Mouse (Mus musculus) G1E-ER4 (cell line): Measurements from ENCODE around the gene Dnaaf1. TPM values are rescaled to one million over a fixed set of nuclear protein-coding genes. Genes with fewer than 3 reads are reported as not detected.

Source experiments
- GATA1 ChIP-seq: IDR thresholded peaks from one replicate; pipeline ENCODE4 v1.8.0; 2012; ENCODE audit warnings: low read length, inconsistent platforms
- polyA plus RNA-seq: library from polyadenylated mRNA; stranded (reverse); fragments of >175 nt; gene quantifications from 2 replicates; pipeline ENCODE4 v1.2.3, GENCODE M21; 2012

The Dnaaf1 gene
- polyA plus RNA-seq, 1 experiment = 0.08 TPM

GRCm38 (mm10) chr8:119559402-119559720 lies 15.7 kb upstream of the Dnaaf1 start:
- TF ChIP-seq GATA1 = no peak

DNA sequence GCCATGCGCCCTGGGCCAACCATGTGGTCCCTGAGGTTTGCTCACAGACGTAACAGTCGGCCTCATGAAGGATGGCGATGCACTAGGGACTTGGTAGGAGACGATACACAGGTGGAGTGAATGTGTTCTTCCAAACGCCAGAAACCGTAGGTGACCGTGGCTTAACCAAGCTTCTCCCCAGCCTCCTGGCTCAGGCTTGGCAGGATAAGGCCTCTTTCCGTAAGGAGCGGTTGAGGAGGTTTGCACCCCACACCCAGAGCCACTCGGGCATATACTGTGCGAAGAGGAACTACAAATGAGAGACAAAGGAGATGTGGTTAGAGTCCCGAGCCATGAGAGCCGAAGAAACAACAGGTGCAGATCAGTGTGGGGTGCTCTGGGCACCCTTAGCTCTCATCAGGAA lies 11.2 kb upstream of the Dnaaf1 start:
- no peak for TF ChIP-seq GATA1

DNA sequence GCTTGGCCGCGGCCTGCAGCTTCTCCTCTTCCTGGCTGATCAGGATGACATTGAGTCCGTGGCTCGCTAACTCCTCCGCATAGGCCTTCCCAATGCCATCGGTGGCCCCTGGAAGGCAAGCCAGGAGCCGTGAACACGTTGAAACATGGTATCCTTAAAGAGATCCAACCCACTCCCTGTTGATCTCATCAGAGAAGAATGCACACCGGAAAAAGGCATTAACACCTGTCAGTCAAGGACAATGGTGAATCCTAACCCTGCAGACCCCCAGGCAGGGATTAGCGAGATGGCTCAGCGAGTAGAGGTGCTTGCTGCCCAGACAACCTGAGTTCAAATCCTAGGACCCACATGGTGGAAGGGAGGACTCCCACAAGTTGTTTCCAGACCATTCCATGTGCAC lies 8.7 kb upstream of the Dnaaf1 start:
- no peak for TF ChIP-seq GATA1

DNA sequence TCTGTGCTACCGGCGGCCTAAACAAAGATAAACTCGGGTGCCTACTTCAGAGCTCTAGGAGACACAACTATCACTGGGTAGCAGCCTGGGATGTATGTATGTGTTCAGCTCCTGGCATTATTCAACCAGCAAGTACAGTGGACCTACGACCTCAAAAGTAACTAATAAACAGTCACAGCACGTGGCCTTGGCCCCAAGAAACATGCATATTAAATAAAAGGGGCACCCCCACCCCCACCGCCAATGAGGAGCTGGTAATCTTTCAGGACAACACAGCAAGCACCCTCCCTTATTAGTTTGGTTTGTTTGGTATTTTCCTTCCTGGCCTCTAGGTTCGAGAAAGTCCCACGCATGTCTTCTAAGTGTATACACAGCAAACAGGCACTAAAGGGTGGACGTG lies 6.8 kb upstream of the Dnaaf1 start:
- no peak for TF ChIP-seq GATA1

DNA sequence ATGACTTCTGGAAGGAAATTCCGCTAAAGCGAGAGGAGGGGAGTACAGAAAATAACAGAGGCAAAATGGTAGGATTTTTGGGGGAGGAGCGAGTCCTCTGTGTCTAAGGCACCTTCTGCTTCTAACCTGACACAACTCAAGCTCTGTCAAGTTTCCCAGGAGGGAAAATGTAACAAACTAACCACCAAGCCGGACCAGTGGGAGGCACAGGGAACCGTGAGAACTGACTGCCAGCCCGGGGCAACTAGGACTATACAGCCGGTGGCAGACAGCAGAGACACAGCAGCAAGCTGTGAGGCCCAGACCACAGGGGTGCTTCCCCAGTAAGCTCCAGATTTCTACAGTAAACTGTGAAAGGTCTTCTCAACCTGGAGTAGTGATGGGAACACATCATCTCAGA lies 6.1 kb upstream of the Dnaaf1 start:
- no peak for TF ChIP-seq GATA1

DNA sequence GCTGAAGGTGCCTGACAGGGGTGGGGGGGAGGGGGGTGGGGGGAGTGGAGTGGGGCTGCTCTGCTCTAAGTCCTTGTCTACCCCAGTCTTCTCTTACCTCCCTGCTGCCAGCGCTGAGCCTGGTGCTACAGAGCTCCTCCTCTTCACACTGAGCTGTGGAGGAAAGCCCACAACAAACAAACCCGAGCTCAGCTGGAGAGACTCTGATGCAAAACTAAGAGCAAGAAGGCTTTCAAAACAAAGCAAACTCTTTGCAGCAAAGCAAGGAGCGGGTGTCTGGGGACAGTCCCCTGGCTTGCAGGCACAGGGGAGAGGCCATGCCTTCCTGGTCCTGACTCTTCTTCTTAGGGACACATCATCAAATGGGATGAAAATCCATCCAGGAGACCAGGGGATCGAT lies 5.2 kb upstream of the Dnaaf1 start:
- no peak for TF ChIP-seq GATA1

DNA sequence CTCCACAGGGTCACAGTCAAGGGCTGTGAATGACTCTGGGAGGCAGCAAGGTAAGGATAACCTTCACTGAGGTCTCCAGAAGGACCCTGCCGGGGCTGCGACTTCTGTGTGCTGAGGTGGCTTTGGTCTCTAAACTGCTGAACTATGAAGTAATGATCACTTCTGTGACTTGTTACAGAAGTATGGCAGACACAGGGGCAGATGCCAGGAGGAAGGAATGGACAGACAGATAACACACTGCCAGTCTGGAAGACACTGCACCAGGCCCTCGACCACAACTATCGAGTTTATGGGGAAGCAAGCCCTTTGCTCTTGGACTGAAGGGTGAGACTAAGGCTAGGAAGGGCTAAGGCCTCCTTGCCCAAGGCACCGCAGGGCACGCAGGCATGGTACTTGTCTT lies 3.9 kb upstream of the Dnaaf1 start:
- no peak for TF ChIP-seq GATA1

DNA sequence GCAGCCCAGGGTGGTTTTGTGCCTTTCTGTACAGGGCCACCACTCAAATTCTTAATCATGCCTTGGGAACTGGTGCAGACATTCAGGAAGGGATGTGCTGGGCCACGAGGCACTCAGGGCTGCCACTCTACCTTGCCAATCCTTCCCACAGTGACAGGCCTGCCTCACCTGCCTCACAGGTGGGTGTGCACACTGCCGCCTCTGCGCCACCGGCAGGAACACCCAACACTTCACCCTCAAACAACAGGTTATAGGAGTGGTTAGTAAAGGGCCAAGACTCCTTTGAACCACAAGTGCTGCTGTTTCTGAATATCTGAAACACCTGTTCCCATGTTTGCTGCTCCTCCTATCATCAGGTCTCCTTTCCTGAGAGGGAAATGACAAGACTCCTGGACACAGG lies 2.6 kb upstream of the Dnaaf1 start:
- TF ChIP-seq GATA1 = no peak

DNA sequence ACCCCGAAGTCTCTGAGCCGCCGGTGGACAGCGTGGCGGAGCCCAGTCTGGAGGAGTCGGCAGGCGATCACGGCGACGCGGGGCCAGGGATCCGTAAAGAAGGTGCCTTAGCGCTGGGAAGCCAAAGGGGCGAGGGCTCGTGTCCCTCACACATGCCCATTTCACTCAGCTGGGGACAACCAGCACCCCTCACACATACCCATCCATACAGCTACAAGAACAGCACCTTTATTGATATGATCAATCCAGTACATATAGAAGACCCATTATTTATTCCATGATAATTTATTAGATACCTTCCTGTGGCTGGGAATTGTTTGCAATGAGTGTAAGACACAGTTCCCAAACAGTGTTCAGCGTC lies 311 bp downstream of the Dnaaf1 start:
- no peak for TF ChIP-seq GATA1

DNA sequence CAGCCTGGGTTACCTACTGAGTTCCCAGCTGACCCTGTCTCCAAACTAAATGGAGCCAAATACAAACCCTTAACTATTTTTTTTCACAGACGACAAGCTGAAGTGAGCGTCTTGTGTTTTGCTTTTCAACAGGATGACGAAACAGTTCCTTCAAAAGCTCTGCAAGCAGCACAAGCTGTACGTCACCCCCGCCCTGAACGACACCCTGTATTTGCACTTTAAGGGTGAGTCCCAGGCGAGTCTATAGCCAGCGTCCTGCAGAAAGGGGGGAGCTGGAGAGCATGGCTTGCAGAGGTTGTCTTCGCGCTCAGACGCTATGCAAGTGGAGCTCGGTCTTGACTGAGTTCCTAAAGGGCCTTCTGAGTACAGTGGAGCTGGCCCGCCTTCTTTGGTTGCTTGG lies 4.1 kb downstream of the Dnaaf1 start:
- no peak for TF ChIP-seq GATA1

GRCm38 (mm10) chr8:119580441-119581161 lies 5.6 kb downstream of the Dnaaf1 start:
- peak; percentile 33 for TF ChIP-seq GATA1

- TF ChIP-seq GATA1 = no peak
Observed at GRCm38 (mm10) chr8:119585901-119586300, 10.9 kb downstream of the Dnaaf1 start.

DNA sequence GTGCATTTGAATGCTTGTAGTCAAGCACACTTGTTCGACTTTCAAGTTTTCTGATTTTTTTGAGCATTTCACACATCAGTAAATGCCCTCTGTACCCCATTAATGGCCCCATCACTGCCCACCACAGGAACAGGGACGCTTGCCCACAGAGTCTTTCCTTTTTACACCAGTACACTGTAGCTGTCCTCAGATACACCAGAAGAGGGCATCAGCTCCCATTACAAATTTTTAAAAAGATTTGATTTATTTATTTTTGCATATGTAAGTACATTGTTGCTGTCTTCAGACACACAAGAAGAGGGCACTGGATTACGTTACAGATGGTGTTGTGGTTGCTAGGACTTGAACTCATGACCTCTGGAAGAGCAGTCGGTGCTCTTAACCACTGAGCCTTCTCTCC lies 13.3 kb downstream of the Dnaaf1 start:
- no peak for TF ChIP-seq GATA1

DNA sequence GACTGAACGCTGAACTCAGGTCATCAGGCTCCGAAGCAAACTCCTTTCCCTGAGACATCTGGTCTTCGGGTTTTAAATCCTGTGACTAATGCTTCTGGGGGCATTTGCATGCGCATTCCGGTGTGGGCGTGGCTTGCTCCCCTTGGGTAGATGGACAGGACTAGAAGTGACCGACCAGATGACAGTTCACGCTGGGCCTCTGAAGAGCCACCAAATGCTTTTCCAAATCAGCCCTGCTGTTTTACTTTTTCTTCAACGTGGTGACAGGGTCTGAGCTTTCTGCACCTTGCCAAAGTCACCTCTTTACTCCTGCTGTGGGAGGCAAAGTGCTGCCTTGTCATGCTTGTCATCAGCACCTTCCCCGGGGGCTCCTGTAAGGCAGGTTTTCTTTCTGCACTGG lies 13.8 kb downstream of the Dnaaf1 start:
- no peak for TF ChIP-seq GATA1

- no peak for TF ChIP-seq GATA1
Observed at GRCm38 (mm10) chr8:119590348-119590747, 15.3 kb downstream of the Dnaaf1 start.

- TF ChIP-seq GATA1 = no peak
Observed at GRCm38 (mm10) chr8:119591456-119591855, 16.4 kb downstream of the Dnaaf1 start.

DNA sequence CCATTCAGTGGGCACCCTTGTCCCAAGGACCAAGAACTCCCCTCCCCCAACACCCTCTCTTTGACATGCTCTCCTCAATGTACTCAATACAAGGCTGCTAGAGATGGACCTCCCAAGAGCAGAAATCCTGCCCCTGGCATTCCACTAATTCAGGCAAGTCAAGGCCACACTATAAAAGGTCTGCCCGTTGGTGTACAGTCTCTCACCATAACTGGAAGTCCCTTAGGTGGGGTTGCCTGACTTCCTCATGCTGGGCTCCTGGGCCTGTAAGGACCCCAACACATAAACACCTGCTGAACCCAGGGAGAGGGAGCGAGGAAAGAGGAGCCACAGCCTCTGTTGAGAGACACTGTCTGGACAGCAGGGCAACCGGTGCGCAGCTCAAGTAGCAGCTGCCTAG lies 28.7 kb downstream of the Dnaaf1 start:
- no peak for TF ChIP-seq GATA1

DNA sequence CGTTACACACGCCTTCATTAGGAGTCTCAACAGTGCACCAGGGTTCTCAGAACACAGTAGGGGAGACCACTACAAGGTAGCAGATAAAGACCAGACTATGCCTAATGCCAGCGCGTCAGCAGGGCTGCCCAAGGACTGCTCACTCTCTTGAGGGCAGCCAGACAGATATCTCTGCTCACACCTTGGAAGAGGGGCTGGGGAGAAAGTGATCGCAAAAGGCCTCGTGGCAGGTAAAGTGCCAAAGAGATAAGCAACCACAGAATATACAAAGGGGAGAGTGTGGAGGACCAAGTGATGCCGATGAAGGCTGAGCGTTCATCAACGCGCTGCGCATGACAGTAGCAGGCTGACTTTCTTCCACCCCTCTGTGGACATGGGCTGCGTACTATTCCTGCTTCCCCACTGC lies 29.4 kb downstream of the Dnaaf1 start:
- TF ChIP-seq GATA1 = no peak

DNA sequence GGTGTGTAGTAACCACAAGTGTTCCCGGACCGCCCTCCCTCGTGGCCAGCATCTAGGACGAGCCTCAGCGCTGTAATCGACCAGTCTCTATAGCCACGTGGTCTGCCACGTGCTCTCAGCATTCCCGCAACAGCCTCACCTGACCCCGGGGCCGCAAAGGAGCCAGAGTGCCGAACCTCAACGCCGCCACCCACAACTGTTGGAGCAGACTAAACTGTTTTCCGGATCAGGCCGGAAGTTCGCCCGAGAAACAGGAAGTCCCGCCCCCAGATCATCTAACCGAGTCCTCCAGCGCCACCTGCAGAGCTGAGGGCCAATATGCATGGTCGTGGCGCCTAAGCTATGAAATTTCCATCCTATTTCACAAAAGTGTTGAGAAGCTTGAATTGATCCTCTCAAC lies 30.0 kb downstream of the Dnaaf1 start, which contains the start of gene Taf1c:
TSS of gene Taf1c (minus strand) at position 227 of the 400 bp plus-strand sequence.
- TF ChIP-seq GATA1 = no peak
